Mouse (Mus musculus) forebrain, embryonic 14.5 days (tissue): Measurements from ENCODE around the gene Gsdma3. TPM values are rescaled to one million over a fixed set of nuclear protein-coding genes. Genes with fewer than 3 reads are reported as not detected.

Source experiments
- ATAC-seq: fragments of 200-750 bp; cut with Nextera tagmentation; 2 replicates; pipeline ENCODE4 v1.8.0; 2017; ENCODE audit warnings: mild to moderate bottlenecking, moderate library complexity
- DNase-seq: peaks from one replicate; pipeline ENCODE4 v3.0.0-alpha.2; 2015; ENCODE audit warnings: low spot score
- H3K27ac ChIP-seq: fragments of 300-500 bp; sonication (generic); 2 replicates; pipeline ENCODE4 v1.5.1; 2014; ENCODE audit warnings: low read depth, mild to moderate bottlenecking, control low read depth, low read length, moderate library complexity
- H3K27me3 ChIP-seq: fragments of 300-500 bp; sonication (generic); replicated peaks from 2 replicates; pipeline ENCODE4 v1.6.1; 2014; ENCODE audit warnings: low read length, control low read depth, mixed read lengths; ENCODE audit not compliant: control insufficient read depth, insufficient read depth
- H3K36me3 ChIP-seq: fragments of 300-500 bp; sonication (generic); 2 replicates; pipeline ENCODE4 v1.6.1; 2014; ENCODE audit warnings: low read length, control low read depth; ENCODE audit not compliant: control insufficient read depth, insufficient read depth
- H3K4me1 ChIP-seq: fragments of 300-500 bp; sonication (generic); 2 replicates; pipeline ENCODE4 v1.6.1; 2014; ENCODE audit warnings: antibody characterized with exemption, low read length, control low read depth; ENCODE audit not compliant: control insufficient read depth, insufficient read depth
- H3K4me2 ChIP-seq: fragments of 300-500 bp; sonication (generic); 2 replicates; pipeline ENCODE4 v1.6.1; 2014; ENCODE audit warnings: mild to moderate bottlenecking, control low read depth, low read length
- H3K4me3 ChIP-seq: fragments of 300-500 bp; sonication (generic); 2 replicates; pipeline ENCODE4 v1.5.1; 2014; ENCODE audit warnings: low read depth, low read length, control low read depth
- H3K9ac ChIP-seq: fragments of 300-500 bp; sonication (generic); 2 replicates; pipeline ENCODE4 v1.6.1; 2014; ENCODE audit warnings: mild to moderate bottlenecking, low read length, control low read depth, moderate library complexity
- H3K9me3 ChIP-seq: fragments of 300-500 bp; sonication (generic); replicated peaks from 2 replicates; pipeline ENCODE4 v1.6.1; 2016; ENCODE audit warnings: low read length, control low read depth, mixed read lengths; ENCODE audit not compliant: control insufficient read depth
- WGBS: fragments of 180-500 bp; shearing (Covaris S2); extraction: QIAGEN DNeasy Blood & Tissue Kit; methylation state at CpG from one replicate; pipeline ENCODE4 v1.1.7; 2014; 5-methylcytosine and 5-hydroxymethylcytosine counted together
- polyA plus RNA-seq: library from polyadenylated mRNA; unstranded; fragments of >200 nt; fragmentation: Nextera tagmentation; extraction: Ambion mirVana; gene quantifications from 2 replicates; pipeline ENCODE4 v1.2.1, GENCODE M21; 2014

The Gsdma3 gene
- not detected in 2 replicates for polyA plus RNA-seq

DNA sequence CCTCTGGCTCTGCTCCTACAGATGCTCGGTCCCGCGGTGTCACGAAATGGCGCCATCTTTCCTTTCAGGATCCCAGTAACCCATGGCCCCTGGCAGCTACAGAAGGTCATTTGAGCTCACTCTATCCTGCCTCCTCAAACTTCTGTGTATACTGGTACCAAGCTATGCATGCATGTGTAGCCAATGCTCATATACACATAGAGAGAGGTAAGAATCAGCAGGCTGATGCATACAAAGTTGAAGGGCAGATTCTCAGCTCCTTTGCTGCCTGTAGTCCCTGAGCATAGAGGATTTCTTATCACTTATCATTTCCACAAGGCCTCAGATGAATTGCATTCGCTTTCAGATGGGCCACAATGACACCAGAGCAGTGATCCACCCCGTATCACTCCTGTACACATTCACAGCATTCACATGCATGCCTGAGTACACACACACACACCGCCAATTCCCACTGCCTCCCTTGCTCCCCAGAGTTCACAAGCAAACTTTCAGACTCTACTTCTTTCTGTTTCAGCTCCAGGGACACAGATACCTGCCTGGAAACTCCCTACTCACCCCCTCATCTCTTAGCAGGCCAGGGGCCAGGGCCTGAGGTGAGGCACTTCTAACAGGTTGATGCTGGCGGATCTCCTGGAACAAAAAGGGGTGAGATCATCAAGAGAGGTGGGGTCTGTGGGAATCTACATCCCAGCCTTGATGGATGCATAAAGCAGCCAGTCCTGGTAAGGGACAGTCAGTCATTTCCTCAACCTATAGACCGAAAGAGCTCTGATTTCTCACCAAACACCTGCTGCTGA, at the start of gene Gsdma3, which contains the start of gene Gm12355:
Gene Gsdma3, plus strand, starts transcription at position 750 of the 800 bp plus-strand sequence.
Gene Gm12355, minus strand, starts transcription at position 51 of the 800 bp plus-strand sequence.
- H3K9me3 ChIP-seq = no peaks in the 10 kb centered on the region
- no peak for ATAC-seq

GRCm38 (mm10) chr11:98577776-98578175, 48.4 kb upstream of the Gsdma3 start:
- DNase-seq = no peak
- H3K9ac ChIP-seq = no peak overlapping the region
- peaks cover 23% of the 10 kb centered on the region for H3K36me3 ChIP-seq
- no peaks in the 10 kb centered on the region for H3K27me3 ChIP-seq
- H3K9me3 ChIP-seq = no peaks in the 10 kb centered on the region
- no peak for ATAC-seq
- 86% methylated on average over 5 of the region's 5 CpGs for WGBS
- no peaks in the 10 kb centered on the region for H3K4me1 ChIP-seq
- H3K4me3 ChIP-seq = no peak overlapping the region
- H3K27ac ChIP-seq = no peak overlapping the region
- H3K4me2 ChIP-seq = no peak overlapping the region

More for the DNA sequence above, at the start of gene Gsdma3, which contains the start of gene Gm12355:
- no peak within 1 kb of the TSS for H3K9ac ChIP-seq
- H3K4me2 ChIP-seq = no peak within 1 kb of the TSS
- no peak within 1 kb of the TSS for H3K27ac ChIP-seq
- H3K27me3 ChIP-seq = no peaks in the 10 kb centered on the region
- DNase-seq = no peak
- H3K4me1 ChIP-seq = no peaks in the 10 kb centered on the region
- no peak within 1 kb of the TSS for H3K4me3 ChIP-seq
- 88% methylated on average over 10 of the region's 10 CpGs for WGBS
- H3K36me3 ChIP-seq = no peaks in the 10 kb centered on the region

- Histone ChIP-seq H3K27me3 (no peaks in the 10 kb centered on the region), H3K4me1 (0 out of 2 replicates have a peak, but pooled peaks cover under 1% of the 10 kb centered on the region), H3K27ac (no peak overlapping the region), H3K36me3 (peaks cover 32% of the 10 kb centered on the region), H3K9ac (no peak overlapping the region), H3K4me2 (no peak overlapping the region), H3K9me3 (no peaks in the 10 kb centered on the region), H3K4me3 (no peak overlapping the region)
- 67% methylated on average over 16 of the region's 16 CpGs for WGBS
- ATAC-seq = no peak
- DNase-seq = no peak
Measured at GRCm38 (mm10) chr11:98580301-98581121, 45.6 kb upstream of the Gsdma3 start.

DNA sequence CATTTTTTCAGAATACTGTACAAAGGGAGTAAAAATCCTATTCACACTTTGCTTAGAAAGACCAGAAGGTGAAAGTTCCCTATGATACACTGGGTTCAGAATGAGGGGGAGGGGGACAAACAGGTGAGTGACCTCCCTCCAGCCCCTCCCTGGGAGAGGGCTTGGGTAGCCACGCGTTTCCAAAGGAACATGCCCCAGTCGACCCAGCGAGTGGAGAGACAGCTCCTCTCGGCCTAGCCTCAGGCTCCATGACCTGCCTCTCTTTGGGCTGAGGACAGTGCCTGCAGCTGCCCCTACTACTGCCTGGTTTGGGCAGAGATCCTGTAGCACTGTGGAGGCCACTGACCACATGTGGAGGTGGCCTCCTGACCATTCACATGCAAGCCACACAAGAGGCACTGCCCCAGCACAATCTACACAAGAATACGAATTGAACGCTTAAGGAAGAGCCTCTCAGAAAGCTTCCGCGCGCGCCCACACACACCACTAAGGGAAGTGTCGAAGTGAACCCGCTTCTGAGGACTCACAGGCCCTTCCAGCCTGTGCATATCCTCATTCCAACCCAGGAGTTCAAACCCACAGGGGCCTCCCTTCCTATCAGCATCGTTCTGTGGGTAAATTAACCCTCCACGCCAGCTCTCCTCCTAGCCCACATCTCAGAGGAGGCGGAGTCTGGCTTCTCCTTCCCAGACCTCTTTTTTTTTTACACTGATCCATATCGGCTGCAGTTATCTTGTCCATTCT, 44.7 kb upstream of the Gsdma3 start:
- H3K36me3 ChIP-seq = peaks cover 32% of the 10 kb centered on the region
- 70% methylated on average over 17 of the region's 17 CpGs for WGBS
- H3K9me3 ChIP-seq = no peaks in the 10 kb centered on the region
- H3K9ac ChIP-seq = no peak overlapping the region
- DNase-seq (no peak), ATAC-seq (no peak)
- H3K27me3 ChIP-seq = no peaks in the 10 kb centered on the region
- H3K4me2 ChIP-seq = no peak overlapping the region
- H3K4me1 ChIP-seq = peaks cover 10% of the 10 kb centered on the region; the same call in 1 of the 2 replicates
- no peak overlapping the region for H3K4me3 ChIP-seq
- H3K27ac ChIP-seq = no peak overlapping the region

GRCm38 (mm10) chr11:98582030-98582388, 44.2 kb upstream of the Gsdma3 start:
- ATAC-seq (no peak), DNase-seq (no peak)
- Histone ChIP-seq H3K27ac (no peak overlapping the region), H3K9ac (no peak overlapping the region), H3K27me3 (no peaks in the 10 kb centered on the region), H3K9me3 (no peaks in the 10 kb centered on the region), H3K36me3 (peaks cover 32% of the 10 kb centered on the region), H3K4me3 (no peak overlapping the region), H3K4me1 (peaks cover 11% of the 10 kb centered on the region; the same call in 1 of the 2 replicates), H3K4me2 (no peak overlapping the region)
- WGBS = 84% methylated on average over 8 of the region's 8 CpGs

DNA sequence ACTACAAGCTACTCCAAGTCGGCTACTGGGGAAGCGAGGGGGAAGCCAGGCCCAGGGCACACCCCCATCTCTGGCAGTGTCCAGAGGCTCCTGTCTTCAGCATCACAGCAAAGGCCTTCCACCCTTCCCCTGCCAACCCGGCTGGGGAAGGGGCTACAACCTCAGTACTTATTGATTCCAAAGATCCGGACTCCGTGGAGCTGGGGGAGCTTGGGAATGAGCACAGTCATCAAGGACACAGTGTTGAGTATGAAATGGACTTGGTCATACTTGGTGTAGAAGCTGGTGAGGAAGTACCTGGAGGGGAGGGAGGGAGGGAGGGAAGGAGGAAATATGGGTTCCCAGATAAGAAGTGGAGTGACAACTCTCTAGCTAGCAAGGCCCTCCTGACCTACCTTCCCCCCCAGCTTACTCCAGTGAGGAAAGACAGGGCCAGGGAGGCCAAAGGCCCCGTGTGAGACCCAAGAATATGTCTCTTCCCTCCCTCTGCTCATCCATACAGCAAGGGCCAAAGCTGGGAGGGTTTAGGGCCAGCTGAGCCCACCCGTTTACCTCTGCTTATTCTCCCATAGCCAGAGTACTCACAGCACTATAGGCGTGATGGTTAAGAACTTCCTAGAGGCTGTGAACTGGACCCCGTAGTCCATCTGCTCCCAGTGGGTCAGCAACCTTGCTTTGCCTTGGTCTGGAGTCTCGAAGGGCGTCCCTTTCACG, 43.5 kb upstream of the Gsdma3 start:
- Histone ChIP-seq H3K4me2 (no peak overlapping the region), H3K9ac (no peak overlapping the region), H3K36me3 (peaks cover 32% of the 10 kb centered on the region), H3K9me3 (no peaks in the 10 kb centered on the region), H3K4me1 (peaks cover 15% of the 10 kb centered on the region), H3K27me3 (no peaks in the 10 kb centered on the region), H3K4me3 (no peak overlapping the region), H3K27ac (no peak overlapping the region)
- no peak for DNase-seq
- WGBS = 89% methylated on average over 12 of the region's 12 CpGs
- ATAC-seq = no peak

DNA sequence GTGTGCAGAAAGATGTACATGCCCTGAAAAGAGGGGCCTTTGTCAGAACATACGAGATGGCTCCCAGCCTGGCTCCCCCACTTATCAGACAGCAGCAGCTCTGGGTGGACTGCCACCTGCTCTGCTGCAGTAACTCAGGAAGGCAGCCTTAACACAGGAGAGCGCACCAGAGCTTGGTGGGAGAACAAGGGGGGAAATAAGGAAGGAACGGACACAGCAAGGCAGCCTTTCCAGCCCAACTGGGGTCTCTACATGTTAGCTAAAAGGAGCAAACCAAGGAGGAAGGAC, 43.0 kb upstream of the Gsdma3 start:
- no peaks in the 10 kb centered on the region for H3K27me3 ChIP-seq
- H3K4me1 ChIP-seq = peaks cover 19% of the 10 kb centered on the region
- DNase-seq = no peak
- H3K9me3 ChIP-seq = no peaks in the 10 kb centered on the region
- 95% methylated on average over 3 of the region's 3 CpGs for WGBS
- H3K27ac ChIP-seq = no peak overlapping the region
- no peak overlapping the region for H3K4me2 ChIP-seq
- no peak for ATAC-seq
- H3K36me3 ChIP-seq = peaks cover 32% of the 10 kb centered on the region
- no peak overlapping the region for H3K4me3 ChIP-seq
- H3K9ac ChIP-seq = no peak overlapping the region

GRCm38 (mm10) chr11:98583571-98583970, 42.6 kb upstream of the Gsdma3 start:
- H3K27ac ChIP-seq = no peak overlapping the region
- peaks cover 21% of the 10 kb centered on the region for H3K4me1 ChIP-seq
- no peaks in the 10 kb centered on the region for H3K9me3 ChIP-seq
- 43% methylated on average over 3 of the region's 3 CpGs for WGBS
- peaks cover 32% of the 10 kb centered on the region for H3K36me3 ChIP-seq
- ATAC-seq (no peak), DNase-seq (no peak)
- no peak overlapping the region for H3K4me2 ChIP-seq
- H3K27me3 ChIP-seq = no peaks in the 10 kb centered on the region
- no peak overlapping the region for H3K9ac ChIP-seq
- H3K4me3 ChIP-seq = no peak overlapping the region
